Mouse (Mus musculus) limb, embryonic 13.5 days (tissue): ENCODE results near the gene Aipl1. TPM values are rescaled to one million over a fixed set of nuclear protein-coding genes. Genes with fewer than 3 reads are reported as not detected.
A peak's percentile ranks its signal among the peaks of the same experiment; 100 is the strongest.

Experiments used
- ATAC-seq: fragments of 200-750 bp; cut with Nextera tagmentation; 2 replicates; pipeline ENCODE4 v1.8.0; 2017; ENCODE audit warnings: low read depth, moderate number of reproducible peaks, moderate TSS enrichment; ENCODE audit not compliant: low FRiP score
- H3K27ac ChIP-seq: fragments of 300-500 bp; sonication (generic); 2 replicates; pipeline ENCODE4 v1.5.1; 2015; ENCODE audit warnings: inconsistent platforms, mild to moderate bottlenecking, moderate library complexity
- H3K27me3 ChIP-seq: fragments of 300-500 bp; sonication (generic); 2 replicates; pipeline ENCODE4 v1.6.1; 2015; ENCODE audit warnings: mild to moderate bottlenecking, inconsistent platforms
- H3K36me3 ChIP-seq: fragments of 300-500 bp; sonication (generic); 2 replicates; pipeline ENCODE4 v1.6.1; 2015; ENCODE audit warnings: inconsistent platforms, mild to moderate bottlenecking, moderate library complexity
- H3K4me1 ChIP-seq: fragments of 300-500 bp; sonication (generic); 2 replicates; pipeline ENCODE4 v1.6.1; 2015; ENCODE audit warnings: inconsistent platforms
- H3K4me2 ChIP-seq: fragments of 300-500 bp; sonication (generic); replicated peaks from 2 replicates; pipeline ENCODE4 v1.6.1; 2015; ENCODE audit warnings: inconsistent platforms, mild to moderate bottlenecking, moderate library complexity
- H3K4me3 ChIP-seq: fragments of 300-500 bp; sonication (generic); 2 replicates; pipeline ENCODE4 v1.5.1; 2015; ENCODE audit warnings: moderate library complexity, mild to moderate bottlenecking, inconsistent platforms
- H3K9ac ChIP-seq: fragments of 300-500 bp; sonication (generic); 2 replicates; pipeline ENCODE4 v1.6.1; 2015; ENCODE audit warnings: mild to moderate bottlenecking, inconsistent platforms
- H3K9me3 ChIP-seq: fragments of 300-500 bp; sonication (generic); 2 replicates; pipeline ENCODE4 v1.6.1; 2016; ENCODE audit warnings: inconsistent platforms
- WGBS: fragments of 180-500 bp; shearing (Covaris S2); methylation state at CpG from one replicate; pipeline ENCODE4 v1.1.7; 2015; 5-methylcytosine and 5-hydroxymethylcytosine counted together
- polyA plus RNA-seq: library from polyadenylated mRNA; unstranded; fragments of >200 nt; fragmentation: Nextera tagmentation; extraction: Ambion mirVana; gene quantifications from 2 replicates; pipeline ENCODE4 v1.2.1, GENCODE M21; 2015

The Aipl1 gene
- polyA plus RNA-seq, 1 experiment from 2014 or later, result 0.33 TPM

DNA sequence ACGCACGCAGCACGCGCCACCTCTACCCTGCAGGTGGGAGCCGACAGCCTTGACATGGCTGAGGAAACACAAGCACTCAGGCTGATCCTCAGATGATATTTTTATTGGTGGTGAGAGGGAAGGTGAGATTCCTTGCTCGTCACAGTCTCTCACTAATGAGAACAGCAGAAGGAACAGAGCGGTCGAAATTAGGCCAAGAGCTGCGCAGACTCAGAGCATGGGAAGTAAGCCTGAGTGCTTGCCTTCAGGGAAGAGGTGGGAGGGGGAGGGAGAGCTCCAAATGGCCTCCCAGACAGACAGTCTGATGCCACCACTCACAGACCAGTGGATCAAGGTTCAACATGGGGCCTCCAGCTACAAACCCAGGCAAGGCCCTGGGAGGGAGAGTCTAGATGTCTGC is 10.8 kb downstream of the Aipl1 start:
- no peak overlapping the region for H3K9ac ChIP-seq
- peaks cover 23% of the 10 kb centered on the region for H3K27me3 ChIP-seq
- H3K9me3 ChIP-seq, result no peaks in the 10 kb centered on the region
- WGBS, result 79% methylated on average over 9 of the region's 9 CpGs
- H3K4me1 ChIP-seq, result peaks cover 6% of the 10 kb centered on the region; the same call in 1 of the 2 replicates
- H3K36me3 ChIP-seq, result no peaks in the 10 kb centered on the region
- H3K4me2 ChIP-seq, result no peak overlapping the region
- H3K4me3 ChIP-seq, result no peak overlapping the region
- H3K27ac ChIP-seq, result no peak overlapping the region
- no peak for ATAC-seq

DNA sequence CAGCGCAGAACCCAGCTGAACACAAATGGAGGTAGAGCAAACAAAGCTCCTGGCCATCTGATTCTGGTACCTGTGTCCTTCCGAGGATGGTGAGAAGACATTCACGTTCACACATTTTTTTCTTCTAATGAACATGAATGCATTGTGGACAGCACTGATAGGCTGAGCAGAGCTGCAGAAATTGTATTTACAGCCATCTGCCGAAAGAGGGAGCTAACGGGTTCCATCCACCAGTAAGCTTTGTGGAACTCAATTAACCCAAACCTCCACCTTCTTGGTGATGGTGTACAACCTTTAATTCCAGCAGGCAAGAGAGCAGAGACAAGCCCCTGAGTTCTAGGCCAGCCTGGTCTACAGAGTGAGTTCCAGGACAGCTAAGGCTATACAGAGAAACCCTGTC is 11.5 kb downstream of the Aipl1 start:
- Histone ChIP-seq H3K4me3 (no peak overlapping the region), H3K9me3 (no peaks in the 10 kb centered on the region), H3K4me2 (no peak overlapping the region), H3K9ac (no peak overlapping the region), H3K27ac (no peak overlapping the region), H3K4me1 (peaks cover 6% of the 10 kb centered on the region; the same call in 1 of the 2 replicates), H3K27me3 (peaks cover 23% of the 10 kb centered on the region), H3K36me3 (no peaks in the 10 kb centered on the region)
- no peak for ATAC-seq
- WGBS, result 41% methylated on average over 5 of the region's 5 CpGs

DNA sequence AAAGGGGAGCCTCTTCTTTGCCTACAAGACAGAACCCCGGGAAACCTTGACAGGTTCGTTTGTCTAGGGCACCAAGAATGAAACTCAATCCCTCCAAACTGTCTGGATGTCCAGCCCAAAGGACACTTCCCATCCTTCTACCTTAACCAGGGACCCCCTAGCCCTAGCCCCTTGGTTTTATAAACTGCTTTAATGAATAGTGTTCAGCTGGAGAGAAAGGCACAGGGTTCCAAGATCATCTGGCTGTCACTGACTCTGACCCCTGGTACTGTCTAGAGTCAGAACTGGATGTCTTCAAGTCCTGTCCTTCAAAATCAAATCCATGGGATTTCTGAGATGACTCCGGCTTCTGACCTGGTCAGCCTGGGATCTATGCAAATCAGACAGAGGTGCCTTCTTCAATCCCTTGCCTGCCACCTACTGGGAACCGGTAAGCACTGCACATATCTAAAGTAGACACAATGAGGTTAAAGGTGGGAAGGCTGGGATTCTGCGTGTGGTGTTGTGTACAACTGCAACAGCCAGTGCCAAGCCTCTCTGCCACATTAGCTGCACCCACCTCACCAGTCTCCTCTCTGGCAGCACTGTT is 13.0 kb downstream of the Aipl1 start:
- no peak overlapping the region for H3K9ac ChIP-seq
- no peaks in the 10 kb centered on the region for H3K36me3 ChIP-seq
- H3K27me3 ChIP-seq, result peaks cover 10% of the 10 kb centered on the region
- H3K4me2 ChIP-seq, result no peak overlapping the region
- H3K9me3 ChIP-seq, result no peaks in the 10 kb centered on the region
- 30% methylated on average over 5 of the region's 5 CpGs for whole genome bisulfite sequencing
- no peak for ATAC-seq
- H3K4me3 ChIP-seq, result no peak overlapping the region
- no peak overlapping the region for H3K27ac ChIP-seq
- peaks cover 4% of the 10 kb centered on the region; the same call in 1 of the 2 replicates for H3K4me1 ChIP-seq

DNA sequence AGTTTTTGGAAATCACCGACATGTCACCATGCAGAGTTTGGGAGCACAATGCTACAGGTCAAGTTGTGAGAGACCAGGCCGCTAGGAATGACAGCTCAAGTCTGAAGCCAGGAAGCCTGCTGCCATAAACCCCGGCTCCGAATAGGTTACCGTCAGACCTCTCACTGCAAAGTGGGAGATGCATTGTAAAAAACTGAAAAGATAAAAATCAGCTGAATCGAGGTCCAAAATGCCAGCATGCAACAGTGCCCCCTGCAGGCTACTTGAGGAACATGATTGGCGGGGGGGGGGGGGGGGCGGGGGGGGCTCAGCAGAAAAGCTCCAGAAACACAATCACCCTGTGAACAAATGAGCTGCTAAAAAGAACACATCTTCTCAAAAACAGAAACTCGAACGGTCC is 13.7 kb downstream of the Aipl1 start:
- H3K36me3 ChIP-seq, result no peaks in the 10 kb centered on the region
- peaks cover 3% of the 10 kb centered on the region; the same call in 1 of the 2 replicates for H3K27me3 ChIP-seq
- H3K4me2 ChIP-seq, result no peak overlapping the region
- WGBS, result 40% methylated on average over 9 of the region's 10 CpGs
- H3K4me3 ChIP-seq, result no peak overlapping the region
- H3K9ac ChIP-seq, result no peak overlapping the region
- no peak overlapping the region for H3K27ac ChIP-seq
- 0 out of 2 replicates have a peak, but pooled peaks cover 3% of the 10 kb centered on the region for H3K4me1 ChIP-seq
- no peaks in the 10 kb centered on the region for H3K9me3 ChIP-seq
- no peak for ATAC-seq

DNA sequence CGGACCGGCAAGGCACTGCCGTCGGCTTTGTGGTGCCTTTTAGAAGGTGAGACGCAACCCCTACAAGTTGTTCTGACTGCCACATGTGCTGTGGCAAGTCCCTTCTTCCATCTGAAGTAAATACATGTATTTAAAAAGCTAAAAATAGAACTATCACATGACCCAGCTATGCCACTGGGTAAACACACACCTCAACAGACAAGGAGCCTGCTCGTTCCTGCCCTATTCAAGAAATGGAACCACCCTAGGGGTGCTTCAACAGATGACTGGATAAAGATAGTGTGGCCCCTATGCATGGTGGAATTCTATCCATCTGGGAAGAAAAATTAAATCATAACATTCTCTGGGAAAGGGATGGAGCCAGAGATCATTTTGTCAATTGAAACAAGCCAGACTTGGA is 14.5 kb downstream of the Aipl1 start:
- ATAC-seq, result no peak
- Histone ChIP-seq H3K36me3 (no peaks in the 10 kb centered on the region), H3K9ac (no peak overlapping the region), H3K4me2 (no peak overlapping the region), H3K9me3 (no peaks in the 10 kb centered on the region), H3K27ac (no peak overlapping the region), H3K27me3 (no peaks in the 10 kb centered on the region), H3K4me3 (no peak overlapping the region), H3K4me1 (0 out of 2 replicates have a peak, but pooled peaks cover 3% of the 10 kb centered on the region)
- 72% methylated on average over 6 of the region's 6 CpGs for WGBS

DNA sequence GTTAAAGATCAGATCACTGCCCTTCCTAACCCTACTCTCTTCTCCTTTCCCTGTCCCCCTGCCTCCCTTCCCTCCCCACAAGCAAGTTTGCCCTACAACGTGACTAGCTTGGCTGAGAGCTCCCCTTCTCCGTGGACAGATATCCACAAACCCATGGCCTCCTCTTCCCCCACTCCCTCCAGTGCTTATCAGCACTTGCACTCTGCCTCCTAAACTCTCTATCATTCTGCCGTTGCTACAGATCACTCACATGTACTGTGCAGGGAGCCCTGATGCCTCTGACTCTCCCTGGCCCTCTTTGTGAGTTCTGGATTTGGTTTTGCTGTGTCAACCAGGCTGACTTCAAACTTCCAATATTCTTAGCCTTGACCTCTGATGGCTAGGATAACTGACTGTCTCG is 16.3 kb downstream of the Aipl1 start:
- 79% methylated on average over 4 of the region's 4 CpGs for WGBS
- no peaks in the 10 kb centered on the region for H3K36me3 ChIP-seq
- H3K9me3 ChIP-seq, result no peaks in the 10 kb centered on the region
- ATAC-seq, result no peak
- H3K9ac ChIP-seq, result no peak overlapping the region
- no peak overlapping the region for H3K27ac ChIP-seq
- 0 out of 2 replicates have a peak, but pooled peaks cover 3% of the 10 kb centered on the region for H3K4me1 ChIP-seq
- no peak overlapping the region for H3K4me2 ChIP-seq
- H3K27me3 ChIP-seq, result no peaks in the 10 kb centered on the region
- H3K4me3 ChIP-seq, result no peak overlapping the region

DNA sequence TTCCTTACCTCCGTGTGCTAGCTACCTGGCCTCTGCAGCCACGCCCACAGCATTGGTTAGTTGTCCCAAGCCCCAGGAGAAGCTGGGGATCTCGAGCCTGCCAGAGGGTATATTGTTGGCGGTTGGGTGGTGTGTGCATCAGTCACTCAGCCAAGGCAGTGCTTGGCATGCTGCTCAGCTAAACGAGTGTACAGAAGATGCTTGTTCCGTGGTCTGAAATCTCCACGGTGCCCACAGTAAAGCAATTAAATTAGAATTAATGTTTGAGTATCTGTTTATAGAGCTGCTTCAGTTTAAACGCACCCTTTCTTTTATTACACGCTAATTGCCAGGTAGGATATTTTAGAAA is 20.1 kb downstream of the Aipl1 start:
- H3K4me1 ChIP-seq, result no peaks in the 10 kb centered on the region
- H3K4me3 ChIP-seq, result no peak overlapping the region
- no peak for ATAC-seq
- H3K9me3 ChIP-seq, result no peaks in the 10 kb centered on the region
- WGBS, result 59% methylated on average over 9 of the region's 9 CpGs
- H3K36me3 ChIP-seq, result no peaks in the 10 kb centered on the region
- H3K9ac ChIP-seq, result no peak overlapping the region
- no peak overlapping the region for H3K4me2 ChIP-seq
- H3K27ac ChIP-seq, result no peak overlapping the region
- 0 out of 2 replicates have a peak, but pooled peaks cover 3% of the 10 kb centered on the region for H3K27me3 ChIP-seq

DNA sequence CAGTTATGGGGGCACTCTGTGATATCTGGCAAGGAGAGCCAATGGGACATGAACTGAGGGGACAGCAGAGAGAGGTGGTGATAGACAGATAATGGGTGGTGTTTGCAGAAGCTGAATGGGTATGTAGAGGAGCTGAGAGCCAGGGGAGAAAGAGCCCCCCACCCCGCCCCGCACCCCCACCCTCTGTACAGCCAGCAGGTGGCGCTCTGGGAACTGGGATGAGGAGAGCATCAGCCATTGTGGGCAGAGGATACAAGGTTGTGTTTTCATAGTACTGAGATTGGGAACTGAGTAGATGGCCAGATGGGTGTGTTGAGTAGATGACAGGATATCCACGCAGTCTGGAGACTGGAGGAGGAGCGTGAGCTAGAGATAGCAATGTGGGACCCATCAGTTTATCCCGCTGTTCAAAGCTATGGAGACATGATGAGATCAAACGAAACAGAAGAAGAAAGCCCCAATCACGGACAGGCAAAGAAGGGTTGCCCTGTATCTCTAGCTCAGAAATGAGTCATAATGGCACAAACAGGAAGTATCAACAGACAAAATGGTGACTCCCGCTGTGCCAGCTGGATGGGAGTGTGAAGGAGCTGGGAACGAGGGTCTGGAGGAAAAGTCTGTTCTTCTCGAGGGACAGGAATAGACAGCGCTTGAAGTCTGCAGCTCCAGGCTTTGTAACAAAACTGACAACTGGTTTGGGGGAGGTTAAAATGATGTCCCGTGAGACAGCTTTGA is 20.6 kb downstream of the Aipl1 start:
- Histone ChIP-seq H3K4me1 (0 out of 2 replicates have a peak, but pooled peaks cover 4% of the 10 kb centered on the region), H3K4me2 (no peak overlapping the region), H3K9ac (no peak overlapping the region), H3K4me3 (no peak overlapping the region), H3K9me3 (no peaks in the 10 kb centered on the region), H3K27me3 (0 out of 2 replicates have a peak, but pooled peaks cover 6% of the 10 kb centered on the region), H3K27ac (no peak overlapping the region), H3K36me3 (no peaks in the 10 kb centered on the region)
- no peak for ATAC-seq
- 80% methylated on average over 13 of the region's 13 CpGs for WGBS

DNA sequence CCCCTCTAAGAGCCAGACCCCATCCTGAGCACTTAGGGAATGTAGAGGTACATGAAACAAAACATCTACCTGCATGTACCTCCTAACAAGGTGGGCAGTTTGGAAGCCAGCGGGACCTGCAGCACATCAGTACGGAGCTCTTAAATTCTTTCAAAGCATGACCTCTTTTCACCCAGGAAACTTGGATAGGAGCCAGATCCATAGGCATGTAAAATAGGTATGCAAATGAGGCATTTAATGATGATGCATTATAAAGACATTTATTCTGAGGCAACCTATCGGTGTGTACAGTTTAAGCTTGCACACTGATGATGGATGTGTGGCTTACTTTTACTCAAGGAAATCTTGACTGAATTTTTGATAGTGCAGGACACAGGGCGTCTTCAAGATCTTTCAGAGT is 22.6 kb downstream of the Aipl1 start:
- 83% methylated on average over 4 of the region's 4 CpGs for WGBS
- Histone ChIP-seq H3K9me3 (no peaks in the 10 kb centered on the region), H3K36me3 (no peaks in the 10 kb centered on the region), H3K27me3 (0 out of 2 replicates have a peak, but pooled peaks cover 6% of the 10 kb centered on the region), H3K4me2 (no peak overlapping the region), H3K27ac (no peak overlapping the region), H3K9ac (no peak overlapping the region), H3K4me3 (no peak overlapping the region), H3K4me1 (peaks cover 23% of the 10 kb centered on the region)
- ATAC-seq, result no peak

DNA sequence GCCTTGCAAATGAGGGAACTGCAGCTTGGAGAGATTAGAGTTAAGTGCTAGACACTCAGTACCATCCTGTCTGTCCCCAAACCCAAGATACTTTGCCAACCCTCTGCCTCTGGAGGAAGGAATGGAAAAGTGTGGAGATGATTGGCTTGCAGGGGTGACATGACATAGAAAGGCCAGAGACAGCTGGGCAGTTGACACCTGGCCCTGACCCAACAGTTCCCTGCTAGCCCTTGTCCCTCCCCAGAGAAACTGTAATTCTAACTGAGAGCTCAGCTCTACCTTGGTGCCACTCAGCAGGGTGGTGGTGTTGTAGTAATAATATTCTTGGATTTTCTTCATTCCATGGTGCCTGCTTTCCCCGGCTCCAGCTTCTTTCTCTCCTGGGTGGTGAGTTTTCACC is 25.4 kb downstream of the Aipl1 start:
- no peaks in the 10 kb centered on the region for H3K9me3 ChIP-seq
- ATAC-seq, result no peak
- no peak overlapping the region for H3K4me2 ChIP-seq
- no peak overlapping the region for H3K9ac ChIP-seq
- 65% methylated on average over 1 of the region's 1 CpGs for WGBS
- H3K27ac ChIP-seq, result no peak overlapping the region
- H3K36me3 ChIP-seq, result no peaks in the 10 kb centered on the region
- H3K27me3 ChIP-seq, result 0 out of 2 replicates have a peak, but pooled peaks cover 6% of the 10 kb centered on the region
- H3K4me1 ChIP-seq, result peaks cover 23% of the 10 kb centered on the region
- H3K4me3 ChIP-seq, result no peak overlapping the region

DNA sequence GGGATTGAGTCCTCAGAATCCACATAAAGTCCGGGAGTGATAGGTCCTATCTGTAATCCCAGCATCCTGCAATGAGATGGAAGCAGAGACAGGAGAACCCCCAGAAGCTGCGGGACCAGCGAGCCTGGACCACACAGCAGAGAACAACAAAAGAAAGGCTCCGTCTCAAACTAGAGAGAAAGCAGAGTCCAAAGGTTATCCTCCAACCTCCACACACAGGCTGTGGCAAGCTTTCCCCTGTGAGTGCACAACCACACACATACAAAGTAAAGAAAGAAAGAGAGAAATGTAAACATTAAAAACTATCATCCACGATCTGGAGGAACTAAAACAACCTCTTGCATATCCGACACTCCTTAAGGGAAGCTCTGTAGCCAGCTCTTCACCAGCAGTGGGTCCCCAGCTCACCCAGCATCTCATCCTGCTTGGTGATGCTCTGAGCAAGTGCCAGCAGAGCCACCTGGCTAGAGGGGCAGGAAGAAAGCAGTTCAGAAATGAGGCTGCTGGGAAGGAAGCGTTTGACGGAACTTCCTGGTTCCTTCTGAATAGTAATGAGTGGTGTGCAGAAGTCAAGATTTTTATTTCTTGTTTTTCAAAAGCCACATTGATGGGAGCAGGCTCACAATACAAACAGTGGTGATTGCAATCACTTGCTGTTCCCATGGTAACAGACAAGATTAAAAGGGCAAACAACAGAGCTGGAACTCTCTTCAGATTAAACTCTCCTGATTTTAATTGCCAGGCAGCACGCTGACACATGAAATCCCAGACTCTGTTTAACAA is 26.2 kb downstream of the Aipl1 start:
- no peak overlapping the region for H3K4me3 ChIP-seq
- H3K36me3 ChIP-seq, result no peaks in the 10 kb centered on the region
- ATAC-seq, result no peak
- H3K4me2 ChIP-seq, result no peak overlapping the region
- 56% methylated on average over 9 of the region's 9 CpGs for WGBS
- no peak overlapping the region for H3K9ac ChIP-seq
- H3K27me3 ChIP-seq, result 0 out of 2 replicates have a peak, but pooled peaks cover 6% of the 10 kb centered on the region
- no peaks in the 10 kb centered on the region for H3K9me3 ChIP-seq
- H3K27ac ChIP-seq, result no peak overlapping the region
- H3K4me1 ChIP-seq, result peaks cover 23% of the 10 kb centered on the region

DNA sequence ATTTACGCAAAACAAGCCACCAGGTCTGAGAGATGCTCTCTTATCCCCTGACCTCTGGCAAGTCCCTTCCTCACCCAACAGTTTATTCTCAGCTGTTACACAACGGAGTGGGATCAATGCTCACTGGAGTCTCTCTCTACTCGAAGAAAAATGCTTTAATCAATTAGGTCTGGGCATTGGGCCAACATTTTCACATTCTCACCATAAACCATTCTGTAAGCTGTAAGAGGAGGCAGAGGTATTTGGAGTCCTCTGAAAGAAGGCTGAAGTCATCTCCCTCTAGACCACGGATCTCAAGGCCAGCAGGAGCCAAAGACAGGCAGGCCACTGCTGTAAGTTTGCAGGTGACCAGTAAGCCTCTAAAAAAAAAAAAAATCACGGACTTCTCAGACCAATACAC is 26.9 kb downstream of the Aipl1 start:
- Histone ChIP-seq H3K4me1 (peaks cover 23% of the 10 kb centered on the region), H3K27me3 (0 out of 2 replicates have a peak, but pooled peaks cover 6% of the 10 kb centered on the region), H3K9me3 (no peaks in the 10 kb centered on the region), H3K27ac (no peak overlapping the region), H3K4me3 (no peak overlapping the region), H3K4me2 (no peak overlapping the region), H3K36me3 (no peaks in the 10 kb centered on the region), H3K9ac (no peak overlapping the region)
- 32% methylated on average over 5 of the region's 5 CpGs for WGBS
- 0 out of 2 replicates have a peak, but pooled peaks have one; percentile 24 for ATAC-seq
